Mouse (Mus musculus): Measurements from ENCODE around the gene Gramd1b.

Gramd1b gene

GRCm38 (mm10) chr9:40336701-40337100, 194.5 kb downstream of the Gramd1b start:
- DNase-seq (ENCODE audit: low spot score in 2 of 2), result no peak

DNA sequence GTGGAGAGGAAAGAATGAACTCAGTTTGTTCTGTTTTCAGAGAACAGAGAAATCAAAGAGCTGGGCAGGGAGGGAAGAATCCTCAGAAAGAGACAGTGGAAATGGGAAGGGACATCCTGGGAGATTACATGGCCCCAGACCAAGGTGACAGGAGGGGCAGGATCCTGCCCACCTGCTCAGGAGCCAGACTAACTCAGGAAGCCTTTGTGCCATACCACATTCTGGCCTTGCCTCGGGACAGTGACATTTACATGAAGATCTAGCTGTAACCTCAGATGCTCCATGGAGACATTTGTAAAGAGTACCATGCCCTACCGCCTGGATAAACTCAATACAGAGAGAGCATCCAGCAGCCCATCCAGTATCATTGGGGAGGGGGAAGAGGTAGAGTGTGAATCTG, 196.6 kb downstream of the Gramd1b start:
- no peak for DNase-seq (ENCODE audit: low spot score in 2 of 2)

DNA sequence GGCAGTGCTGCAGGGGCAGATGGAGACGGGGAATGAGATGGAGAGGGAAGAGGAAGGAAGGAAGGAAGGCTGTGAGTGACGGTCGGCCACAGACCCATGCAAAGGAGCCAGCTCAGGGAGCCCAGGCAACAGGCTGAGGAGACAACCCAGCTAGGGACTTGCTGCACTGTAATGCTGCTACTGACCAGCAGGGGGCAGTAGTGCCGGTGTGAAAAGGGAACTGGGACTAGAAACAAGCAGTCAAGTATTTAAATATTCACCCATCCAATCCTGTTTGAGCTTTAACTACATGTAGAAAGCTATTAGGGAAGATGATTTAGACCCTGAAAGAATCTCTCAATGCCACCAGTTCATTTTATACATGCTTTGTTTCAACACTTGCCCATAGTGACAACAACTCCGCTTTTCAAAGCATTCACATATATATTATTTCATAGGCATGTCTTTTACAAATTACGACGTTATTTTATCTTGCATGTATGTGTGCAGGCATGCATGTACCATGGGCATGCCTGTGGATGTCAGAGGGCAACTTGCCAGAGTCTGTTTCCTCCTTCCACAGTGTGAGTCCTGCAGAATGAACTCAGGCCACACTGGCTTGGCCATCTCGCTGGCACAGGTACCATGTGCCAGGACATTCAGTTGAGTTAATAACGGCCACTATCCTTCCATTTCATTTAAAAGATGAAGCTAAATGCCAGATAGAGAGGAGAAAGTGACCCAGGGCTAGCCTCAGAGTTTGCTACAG, 197.4 kb downstream of the Gramd1b start:
- DNase-seq (ENCODE audit: low spot score in 2 of 2), result peak in 1 of 2 experiments; percentile 75

- no peak for DNase-seq (ENCODE audit: low spot score in 2 of 2)
Measured at GRCm38 (mm10) chr9:40332731-40333648, 198.2 kb downstream of the Gramd1b start.

GRCm38 (mm10) chr9:40332326-40332725, 198.9 kb downstream of the Gramd1b start:
- DNase-seq (ENCODE audit: low spot score in 2 of 2), result no peak

GRCm38 (mm10) chr9:40331411-40332286, 199.5 kb downstream of the Gramd1b start:
- DNase-seq (ENCODE audit: low spot score in 2 of 2), result no peak

- peak; percentile 68 to 84 for DNase-seq (ENCODE audit: low spot score in 2 of 2)
Measured at GRCm38 (mm10) chr9:40330609-40331382, 200.4 kb downstream of the Gramd1b start.

DNA sequence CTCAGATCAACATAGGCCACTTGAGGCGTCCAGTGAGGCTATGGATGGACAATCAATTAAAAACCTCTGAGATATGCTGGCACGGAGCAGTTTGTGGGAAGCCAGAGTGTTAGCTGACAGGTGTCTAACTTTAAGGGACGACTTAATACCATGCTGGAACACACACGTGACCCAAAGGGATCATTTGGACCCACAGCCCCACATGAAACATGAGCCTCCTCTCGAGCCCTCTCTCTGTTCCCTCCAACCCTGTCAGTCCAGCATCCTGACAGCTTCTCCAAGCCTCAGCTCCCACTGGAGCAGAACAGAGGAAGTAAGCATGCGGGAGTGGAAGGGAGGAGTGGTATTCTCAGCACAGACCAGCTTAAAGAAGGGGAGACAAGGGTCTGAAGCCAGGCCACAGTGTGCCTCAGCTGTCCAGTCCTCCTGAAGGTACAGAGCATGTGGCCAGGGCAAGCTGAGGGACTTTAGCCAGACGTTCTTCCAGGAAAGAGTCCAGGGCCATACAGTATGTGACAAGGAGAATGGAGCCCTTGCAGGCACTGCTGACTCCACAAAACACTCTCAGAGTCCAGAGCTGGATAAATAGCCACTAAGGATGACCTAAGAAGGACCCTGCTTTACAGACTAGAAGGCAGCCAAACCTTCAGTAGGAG, 204.8 kb downstream of the Gramd1b start:
- DNase-seq (ENCODE audit: low spot score in 2 of 2), result no peak

GRCm38 (mm10) chr9:40324826-40325225, 206.4 kb downstream of the Gramd1b start:
- DNase-seq (ENCODE audit: low spot score in 2 of 2), result no peak

GRCm38 (mm10) chr9:40324232-40324792, 206.9 kb downstream of the Gramd1b start:
- DNase-seq (ENCODE audit: low spot score in 2 of 2), result no peak

DNA sequence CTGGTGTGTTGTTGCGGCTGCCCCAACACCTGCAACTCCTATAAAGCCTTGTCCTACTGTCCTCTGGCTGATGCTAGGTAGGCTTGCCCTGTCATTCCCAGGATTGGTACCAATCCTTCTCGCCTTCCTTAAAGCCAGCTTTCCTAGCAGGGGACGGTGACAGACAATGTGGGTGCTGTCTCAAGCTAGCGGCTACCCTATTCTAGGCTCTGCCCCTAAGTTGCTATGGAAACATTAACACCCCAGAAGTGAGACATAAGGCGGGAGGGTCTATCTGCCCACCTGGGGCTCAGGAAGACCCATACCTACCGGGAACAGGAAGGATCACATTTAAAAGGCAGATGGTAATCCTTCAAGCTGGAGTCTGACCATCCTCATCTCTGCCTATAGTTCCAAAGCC, 207.4 kb downstream of the Gramd1b start:
- DNase-seq (ENCODE audit: low spot score in 2 of 2), result no peak

DNA sequence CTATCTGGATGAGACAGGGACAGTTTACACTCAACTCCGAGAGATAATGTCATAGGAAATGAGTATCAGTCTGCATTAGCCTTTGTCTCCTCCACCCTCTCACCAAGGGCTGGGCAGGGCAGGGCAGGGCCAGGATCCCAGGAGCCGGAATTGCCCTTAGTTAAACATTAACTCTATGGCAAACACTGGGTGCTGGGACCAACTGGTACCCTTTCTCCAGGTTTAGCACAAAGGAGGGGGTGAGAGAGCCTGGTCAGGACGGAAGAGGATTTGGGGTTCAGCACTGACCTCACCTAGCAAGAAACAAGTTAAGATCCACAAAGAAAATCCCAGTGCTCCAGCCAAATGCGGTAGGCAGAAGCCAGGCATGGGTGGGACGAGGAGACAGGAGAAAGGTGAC, 208.0 kb downstream of the Gramd1b start:
- no peak for DNase-seq (ENCODE audit: low spot score in 2 of 2)

GRCm38 (mm10) chr9:40322372-40322771, 208.8 kb downstream of the Gramd1b start:
- no peak for DNase-seq (ENCODE audit: low spot score in 2 of 2)

- DNase-seq (ENCODE audit: low spot score in 2 of 2), result no peak
Measured at GRCm38 (mm10) chr9:40321668-40322003, 209.5 kb downstream of the Gramd1b start.

GRCm38 (mm10) chr9:40320879-40321667, 210.1 kb downstream of the Gramd1b start:
- DNase-seq (ENCODE audit: low spot score in 2 of 2), result peak; percentile 37 to 70

- DNase-seq (ENCODE audit: low spot score in 2 of 2), result no peak
Measured at GRCm38 (mm10) chr9:40320405-40320804, 210.8 kb downstream of the Gramd1b start.

GRCm38 (mm10) chr9:40318771-40319170, 212.4 kb downstream of the Gramd1b start:
- no peak for DNase-seq (ENCODE audit: low spot score in 2 of 2)

GRCm38 (mm10) chr9:40317735-40318134, 213.4 kb downstream of the Gramd1b start:
- DNase-seq (ENCODE audit: low spot score in 2 of 2), result no peak

DNA sequence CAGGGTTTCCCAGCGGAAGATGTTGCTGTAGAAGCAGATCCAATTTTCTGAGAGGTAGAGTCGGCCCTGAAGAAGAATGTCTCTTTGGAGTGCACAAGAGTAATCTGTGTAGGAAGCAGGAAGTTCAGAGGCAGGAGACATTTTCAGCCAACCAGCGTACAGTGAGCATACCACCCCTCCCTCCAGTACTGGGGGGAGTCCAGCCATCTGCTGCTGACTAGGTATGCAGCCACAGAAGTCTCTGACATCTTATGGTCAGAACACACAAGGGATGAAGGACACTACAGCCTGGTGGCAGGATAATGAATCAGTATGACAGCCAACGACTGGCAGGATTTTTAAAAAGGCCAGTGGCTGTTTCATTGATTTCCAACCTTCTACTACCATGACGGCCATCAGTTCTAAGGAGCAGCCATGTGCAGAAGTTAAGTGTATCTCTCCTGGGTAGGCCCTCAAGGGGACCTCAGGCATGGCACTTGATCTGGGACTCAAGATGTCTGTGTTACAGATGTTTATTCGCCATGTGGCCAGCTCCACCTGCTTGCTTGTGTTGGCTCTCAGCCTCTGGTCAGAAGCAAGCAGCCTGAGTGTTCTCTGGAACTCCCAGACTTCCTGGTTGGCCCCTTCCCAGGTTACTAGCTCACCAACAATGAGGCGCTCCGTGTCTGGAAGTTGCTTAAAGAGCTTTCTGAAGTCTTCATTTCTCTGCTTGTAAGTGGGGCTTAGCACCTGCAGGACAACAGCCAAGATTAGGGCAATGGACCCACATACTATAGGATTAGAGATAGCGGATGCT, 214.1 kb downstream of the Gramd1b start:
- no peak for DNase-seq (ENCODE audit: low spot score in 2 of 2)

Data from frontal cortex, postnatal 10 days (tissue).